Mouse (Mus musculus) C2C12 (cell line): ENCODE results near the gene Tlr9. TPM values are rescaled to one million over a fixed set of nuclear protein-coding genes. Genes with fewer than 3 reads are reported as not detected.

Experiments
- H3K27me3 ChIP-seq: one replicate; pipeline ENCODE4 v1.6.1; 2011; ENCODE audit not compliant: control insufficient read depth, insufficient read depth, insufficient read length
- H3K36me3 ChIP-seq: one replicate; pipeline ENCODE4 v1.6.1; 2011; ENCODE audit not compliant: control insufficient read depth, insufficient read depth
- H3K4me3 ChIP-seq: one replicate; pipeline ENCODE4 v1.5.1; 2011; ENCODE audit warnings: mild to moderate bottlenecking, control low read depth; ENCODE audit not compliant: poor library complexity, insufficient read depth, severe bottlenecking
- H3K79me2 ChIP-seq: one replicate; pipeline ENCODE4 v1.6.1; 2011; ENCODE audit not compliant: control insufficient read depth, insufficient read depth
- H3K79me3 ChIP-seq: one replicate; pipeline ENCODE4 v1.6.1; 2011; ENCODE audit warnings: low read depth, control low read depth
- H3ac ChIP-seq: one replicate; pipeline ENCODE3; 2011; ENCODE audit warnings: low read depth; ENCODE audit not compliant: control insufficient read depth, insufficient read length
- CEBPB ChIP-seq: IDR thresholded peaks from one replicate; pipeline ENCODE4 v1.6.1; 2011; ENCODE audit warnings: low read depth, mild to moderate bottlenecking, control low read depth, moderate library complexity
- CTCF ChIP-seq: IDR thresholded peaks from one replicate; pipeline ENCODE4 v1.5.1; 2011; ENCODE audit not compliant: control insufficient read depth, insufficient read depth, insufficient read length
- FOSL1 ChIP-seq: IDR thresholded peaks from one replicate; pipeline ENCODE4 v1.8.0; 2011; ENCODE audit warnings: mild to moderate bottlenecking, low read length; ENCODE audit not compliant: poor library complexity, insufficient read depth, severe bottlenecking
- MAX ChIP-seq: IDR thresholded peaks from one replicate; pipeline ENCODE4 v1.6.1; 2011; ENCODE audit warnings: mild to moderate bottlenecking, control low read depth
- MYOD1 ChIP-seq: IDR thresholded peaks from one replicate; pipeline ENCODE4 v1.6.1; 2011; ENCODE audit warnings: low read depth; ENCODE audit not compliant: control insufficient read depth, insufficient read length
- MYOG ChIP-seq: IDR thresholded peaks from one replicate; pipeline ENCODE4 v1.6.1; 2011; ENCODE audit not compliant: control insufficient read depth, insufficient read length; ENCODE audit errors: extremely low read depth
- USF1 ChIP-seq: IDR thresholded peaks from one replicate; pipeline ENCODE4 v1.6.1; 2011; ENCODE audit warnings: low read depth, mild to moderate bottlenecking, control low read depth, moderate library complexity
- microRNA-seq: library from miRNA; unstranded; fragments of <30 nt; microRNA quantifications from one replicate; pipeline ENCODE4, GENCODE M21; 2019; ENCODE audit warnings: borderline microRNAs expressed
- polyA plus RNA-seq: library from polyadenylated mRNA; unstranded; fragments of >200 nt; fragmentation: generic; extraction: Trizol; gene quantifications from one replicate; pipeline ENCODE4 v1.2.1, GENCODE M21; 2012; ENCODE audit warnings: missing spikeins

Tlr9 gene
- polyA plus RNA-seq, 1 experiment, result not detected

- Histone ChIP-seq H3K79me3 (no peaks in the 10 kb centered on the region), H3ac (no peak overlapping the region), H3K36me3 (no peaks in the 10 kb centered on the region), H3K4me3 (no peak overlapping the region), H3K79me2 (no peaks in the 10 kb centered on the region), H3K27me3 (no peaks in the 10 kb centered on the region)
- TF ChIP-seq CEBPB (no peak), CTCF (no peak), MYOG (no peak), MYOD1 (no peak), FOSL1 (no peak), USF1 (no peak), MAX (no peak)
These were observed 52.3 kb downstream of the Tlr9 start for GRCm38 (mm10) chr9:106274652-106275180.

GRCm38 (mm10) chr9:106275806-106276205, 53.4 kb downstream of the Tlr9 start:
- H3K79me2 ChIP-seq, result no peaks in the 10 kb centered on the region
- no peak for TF ChIP-seq FOSL1
- TF ChIP-seq CEBPB, result no peak
- no peak for TF ChIP-seq USF1
- TF ChIP-seq MYOG, result no peak
- no peak for TF ChIP-seq MYOD1
- TF ChIP-seq MAX, result no peak
- no peak for TF ChIP-seq CTCF
- no peaks in the 10 kb centered on the region for H3K79me3 ChIP-seq
- H3K36me3 ChIP-seq, result no peaks in the 10 kb centered on the region
- no peak overlapping the region for H3K4me3 ChIP-seq
- no peak overlapping the region for H3ac ChIP-seq
- H3K27me3 ChIP-seq, result no peaks in the 10 kb centered on the region

Small RNA genes within 50 kb of the gene (microRNA-seq; reads per million reads assigned to microRNA genes)
- 27,044 reads per million, percentile 99 among the genes with 10 or more reads in this experiment for gene Mirlet7g

Other genes with a start within 250 kb of the Tlr9 start
- not detected for gene Col6a4, start 125.8 kb upstream of the Tlr9 start, polyA plus RNA-seq
- gene Glyctk, start 64.5 kb upstream of the Tlr9 start, polyA plus RNA-seq, result 1.4 TPM
- 49.6 TPM for gene Wdr82, start 51.7 kb upstream of the Tlr9 start, polyA plus RNA-seq
- 42.8 TPM for gene Ppm1m, start 22.9 kb upstream of the Tlr9 start, polyA plus RNA-seq
- gene Twf2, start 19.5 kb upstream of the Tlr9 start, polyA plus RNA-seq, result 54.7 TPM
- 81.3 TPM for gene Alas1, start 26.1 kb downstream of the Tlr9 start, polyA plus RNA-seq
- gene Poc1a, start 58.5 kb downstream of the Tlr9 start, polyA plus RNA-seq, result 20.6 TPM
- 11.0 TPM for gene Dusp7, start 146.0 kb downstream of the Tlr9 start, polyA plus RNA-seq
- gene Rpl29, start 206.9 kb downstream of the Tlr9 start, polyA plus RNA-seq, result 72.9 TPM
- 21.4 TPM for gene Acy1, start 215.7 kb downstream of the Tlr9 start, polyA plus RNA-seq
- 6.1 TPM for gene Abhd14b, start 224.9 kb downstream of the Tlr9 start, polyA plus RNA-seq
- 18.4 TPM for gene Abhd14a, start 225.1 kb downstream of the Tlr9 start, polyA plus RNA-seq
- gene Pcbp4, start 230.7 kb downstream of the Tlr9 start, polyA plus RNA-seq, result 294 TPM
- gene Gpr62, start 243.3 kb downstream of the Tlr9 start, polyA plus RNA-seq, result 0.29 TPM